Mouse (Mus musculus) thymus, adult 2 months (tissue): ENCODE data around the gene Slc48a1.

Experiments used
- CTCF ChIP-seq: fragments of 200-500 bp; IDR thresholded peaks from 2 replicates; pipeline ENCODE4 v1.5.1; 2012; ENCODE audit warnings: mild to moderate bottlenecking, control low read depth, low read length, moderate library complexity, borderline replicate concordance; ENCODE audit not compliant: control insufficient read depth, poor library complexity, insufficient read depth; ENCODE audit errors: extremely low read depth
- POLR2A ChIP-seq: fragments of 200-500 bp; IDR thresholded peaks from 2 replicates; pipeline ENCODE4 v1.6.1; 2012; ENCODE audit warnings: mild to moderate bottlenecking, low read length, control low read depth, moderate library complexity; ENCODE audit not compliant: control insufficient read depth, poor library complexity, insufficient read depth; ENCODE audit errors: extremely low read depth

DNA sequence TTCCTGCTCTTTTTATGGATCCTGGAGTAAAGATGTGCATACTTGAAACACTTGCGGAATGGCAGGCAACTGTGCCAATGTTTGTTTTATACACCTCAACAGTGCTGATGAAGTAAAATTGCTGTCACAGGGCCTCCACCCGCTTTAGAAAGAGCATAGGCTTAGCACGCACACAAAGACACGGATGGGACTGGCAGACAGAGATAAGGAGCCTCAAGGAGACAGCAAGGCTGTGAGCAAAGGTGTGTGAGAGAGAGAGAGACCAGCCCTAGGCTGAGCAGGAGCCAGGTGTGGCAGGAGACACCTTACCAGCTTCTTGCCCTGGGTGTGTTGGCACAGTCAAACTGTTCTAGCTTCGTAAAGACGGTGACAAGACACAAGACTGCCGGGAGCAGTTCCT, 39.4 kb upstream of the Slc48a1 start:
- TF ChIP-seq CTCF (no peak), POLR2A (no peak)
